Mouse (Mus musculus): ENCODE measurements at regions not wholly inside any gene's neighbourhood (a gene's known extent, or its start where the extent isn't known, plus 50 kb on each side); places are given as distances from the start of the nearest gene placed in this dataset.

GRCm38 (mm10) chrX:164589874-164590273 is 83.7 kb downstream of the Asb9 start:
- no peak overlapping the region for H3K9ac ChIP-seq (ENCODE audit: low read depth, low read length)
- H3K4me2 ChIP-seq (ENCODE audit: low read depth, low read length) = no peak overlapping the region
- DNase-seq (ENCODE audit: low spot score) = peak; percentile 29
- H3K27me3 ChIP-seq (replicated peaks; ENCODE audit: control insufficient read depth, insufficient read depth, low read length) = 0 out of 2 replicates have a peak, but pooled peaks cover 2% of the 10 kb centered on the region
- no peaks in the 10 kb centered on the region for H3K9me3 ChIP-seq (ENCODE audit: control insufficient read depth, low read length)
- ATAC-seq (ENCODE audit: low read depth) = no peak
- H3K4me1 ChIP-seq (ENCODE audit: control insufficient read depth, insufficient read depth, low read length) = no peaks in the 10 kb centered on the region
- H3K27ac ChIP-seq (replicated peaks; ENCODE audit: low read depth, low read length) = no peak overlapping the region
- WGBS = 67% methylated on average over 4 of the region's 4 CpGs
- H3K4me3 ChIP-seq (ENCODE audit: low read depth, low read length) = no peak overlapping the region
- no peaks in the 10 kb centered on the region for H3K36me3 ChIP-seq (ENCODE audit: control insufficient read depth, insufficient read depth, low read length)

Measured in embryonic facial prominence, embryonic 14.5 days (tissue).